Mouse (Mus musculus): ENCODE measurements around the gene Strap. TPM values are rescaled to one million over a fixed set of nuclear protein-coding genes. Genes with fewer than 3 reads are reported as not detected.

The Strap gene
- total RNA-seq, 2 experiments from 2014 or later = 99.3 to 106 TPM

GRCm38 (mm10) chr6:137716802-137717201 is 18.1 kb upstream of the Strap start:
- intact Hi-C loops (cut with DNase I) = no loop called here
- no peak for DNase-seq

- DNase-seq = no peak
- intact Hi-C loops (cut with DNase I) = loop anchor here (5.0 kb wide), 2 partner anchors 170 to 310 kb away; no protein-coding TSS in a partner anchor
Measured at GRCm38 (mm10) chr6:137722220-137722931, 12.5 kb upstream of the Strap start.

- DNase-seq = peak; percentile 60 to 73
- intact Hi-C loops (cut with DNase I) = loop anchor here (1.0 to 5.0 kb wide), 5 partner anchors 75 to 517 kb away; no protein-coding TSS in a partner anchor
Measured at GRCm38 (mm10) chr6:137723898-137724297, 11.0 kb upstream of the Strap start.

- DNase-seq = peak in 1 of 2 experiments; percentile 25
- intact Hi-C loops (cut with DNase I) = loop anchor here (10.0 kb wide), 1 partner anchor 910 kb away; the partner anchor contains the start of genes BC049715 and Wbp11
Measured at GRCm38 (mm10) chr6:137734460-137734845, 425 bp upstream of the Strap start.

- intact Hi-C loops (cut with DNase I) = loop anchor here (10.0 kb wide), 1 partner anchor 911 kb away; the partner anchor contains the start of genes BC049715 and Wbp11
- peak in 1 of 2 experiments; percentile 18 for DNase-seq
Measured at GRCm38 (mm10) chr6:137735671-137736238, 877 bp downstream of the Strap start.

GRCm38 (mm10) chr6:137740972-137741371 is 6.1 kb downstream of the Strap start:
- intact Hi-C loops (cut with DNase I) = no loop called here

GRCm38 (mm10) chr6:137744700-137745099 is 9.8 kb downstream of the Strap start:
- no peak for DNase-seq
- intact Hi-C loops (cut with DNase I) = no loop called here

More at GRCm38 (mm10) chr6:137740972-137741371, 6.1 kb downstream of the Strap start:
- no peak for DNase-seq

GRCm38 (mm10) chr6:137747174-137747928 is 12.5 kb downstream of the Strap start:
- intact Hi-C loops (cut with DNase I) = no loop called here
- peak in 1 of 2 experiments; percentile 30 for DNase-seq

- no peak for DNase-seq
- intact Hi-C loops (cut with DNase I) = no loop called here
Measured at GRCm38 (mm10) chr6:137751551-137752274, 16.8 kb downstream of the Strap start.

- no peak for DNase-seq
- intact Hi-C loops (cut with DNase I) = no loop called here
Measured at GRCm38 (mm10) chr6:137752275-137752655, 17.4 kb downstream of the Strap start.

- peak; percentile 80 to 91 for DNase-seq
- intact Hi-C loops (cut with DNase I) = no loop called here
Measured at GRCm38 (mm10) chr6:137754056-137754856, 19.4 kb downstream of the Strap start, which contains the start of gene Dera. Gene Dera (plus strand): TSS chr6:137754546.

- intact Hi-C loops (cut with DNase I) = loop anchor here (5.0 kb wide), 1 partner anchor 297 kb away; no protein-coding TSS in a partner anchor
- DNase-seq = no peak
Measured at GRCm38 (mm10) chr6:137754857-137755232, 20.0 kb downstream of the Strap start.

- intact Hi-C loops (cut with DNase I) = loop anchor here (1.0 to 5.0 kb wide), 2 partner anchors 296 to 398 kb away; no protein-coding TSS in a partner anchor
- DNase-seq = peak in 1 of 2 experiments; percentile 42
Measured at GRCm38 (mm10) chr6:137756310-137756709, 21.4 kb downstream of the Strap start.

- no peak for DNase-seq
- intact Hi-C loops (cut with DNase I) = loop anchor here (5.0 kb wide), 1 partner anchor 294 kb away; no protein-coding TSS in a partner anchor
Measured at GRCm38 (mm10) chr6:137757891-137758290, 23.0 kb downstream of the Strap start.

GRCm38 (mm10) chr6:137759681-137760080 is 24.8 kb downstream of the Strap start:
- no peak for DNase-seq
- intact Hi-C loops (cut with DNase I) = loop anchor here (5.0 kb wide), 1 partner anchor 293 kb away; no protein-coding TSS in a partner anchor

GRCm38 (mm10) chr6:137760966-137761365 is 26.1 kb downstream of the Strap start:
- no peak for DNase-seq
- intact Hi-C loops (cut with DNase I) = no loop called here

GRCm38 (mm10) chr6:137764572-137765210 is 29.8 kb downstream of the Strap start:
- intact Hi-C loops (cut with DNase I) = no loop called here
- no peak for DNase-seq

GRCm38 (mm10) chr6:137766177-137766576 is 31.3 kb downstream of the Strap start:
- DNase-seq = no peak
- intact Hi-C loops (cut with DNase I) = no loop called here
